Mouse (Mus musculus): ENCODE results near the gene Pkig.

DNA sequence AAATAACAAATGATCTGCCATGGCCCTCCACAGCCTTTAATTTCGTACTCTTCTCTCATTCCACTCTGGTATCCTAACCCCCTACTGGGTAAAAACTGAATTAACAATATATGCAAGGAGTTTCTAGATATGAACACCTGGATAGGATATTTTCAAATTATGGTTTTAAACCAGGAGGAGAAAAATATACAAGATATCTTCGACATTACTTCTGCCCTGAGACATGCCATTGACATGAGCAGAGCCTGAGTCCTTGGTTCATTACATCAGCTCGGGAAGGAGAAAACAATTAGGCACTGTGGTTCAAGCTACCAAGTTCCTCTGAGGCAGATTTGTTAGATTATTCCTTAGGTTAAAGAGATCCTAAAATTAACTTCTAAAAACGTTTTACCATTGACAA lies 14.1 kb upstream of the Pkig start:
- TF ChIP-seq POLR2A (IDR thresholded peaks at IDR 0.05; ENCODE audit: borderline replicate concordance, insufficient read depth, low read length) (no peak), CTCF (IDR thresholded peaks at IDR 0.05; ENCODE audit: borderline replicate concordance, insufficient read depth, low read depth, low read length) (no peak)

Data from cerebellum, adult 2 months (tissue).